Mouse (Mus musculus) cerebellum, adult 2 months (tissue): Measurements from ENCODE around the gene Cnr2.

Source experiments
- CTCF ChIP-seq: fragments of 200-500 bp; IDR thresholded peaks from 2 replicates; pipeline ENCODE4 v1.5.1; 2011; ENCODE audit warnings: low read depth, mild to moderate bottlenecking, control low read depth, low read length, moderate library complexity, borderline replicate concordance; ENCODE audit not compliant: insufficient read depth
- POLR2A ChIP-seq: fragments of 200-500 bp; IDR thresholded peaks from 2 replicates; pipeline ENCODE4 v1.6.1; 2011; ENCODE audit warnings: low read length, control low read depth, borderline replicate concordance; ENCODE audit not compliant: insufficient read depth

DNA sequence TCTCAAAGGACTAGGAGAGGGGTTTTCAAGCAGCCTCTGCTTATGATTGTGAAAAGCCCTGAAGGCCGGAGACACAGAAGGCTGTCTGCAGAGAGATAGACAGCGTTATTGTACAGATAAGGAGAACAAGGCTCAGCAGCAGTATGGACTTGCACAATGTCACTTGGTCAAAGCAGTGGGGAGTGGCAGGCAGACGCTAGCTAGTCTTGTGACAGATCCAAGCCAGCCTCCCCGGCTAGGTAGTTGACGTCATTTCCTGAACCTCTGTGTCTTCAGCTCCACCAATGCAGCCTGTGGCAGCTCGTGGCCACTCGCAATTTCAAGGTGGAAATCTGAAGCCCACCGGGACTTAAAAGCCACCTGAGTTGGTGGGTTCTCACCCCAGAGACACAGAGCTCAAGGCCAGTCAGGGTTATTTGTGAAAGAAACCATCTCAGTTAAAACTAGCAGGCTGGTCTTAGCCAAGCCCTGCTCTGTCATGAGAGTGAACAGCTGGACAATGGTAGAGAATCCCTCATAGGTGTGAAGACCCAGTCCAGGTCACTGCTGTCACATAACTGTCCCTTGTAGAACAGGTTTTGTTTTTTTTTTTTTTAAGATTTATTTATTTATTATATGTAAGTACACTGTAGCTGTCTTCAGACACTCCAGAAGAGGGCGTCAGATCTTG lies 3.3 kb downstream of the Cnr2 start:
- TF ChIP-seq POLR2A: no peak
- TF ChIP-seq CTCF: no peak
